Mouse (Mus musculus) G1E-ER4 (cell line): ENCODE results near the gene Ttll12. TPM values are rescaled to one million over a fixed set of nuclear protein-coding genes. Genes with fewer than 3 reads are reported as not detected.

Source experiments
- GATA1 ChIP-seq: IDR thresholded peaks from one replicate; pipeline ENCODE4 v1.8.0; 2012; ENCODE audit warnings: low read length, inconsistent platforms
- polyA plus RNA-seq: library from polyadenylated mRNA; stranded (reverse); fragments of >175 nt; gene quantifications from 2 replicates; pipeline ENCODE4 v1.2.3, GENCODE M21; 2012

Ttll12 gene
- 141 and 211 TPM in 2 replicates for polyA plus RNA-seq

GRCm38 (mm10) chr15:83594513-83595363, at the start of gene Ttll12:
Gene Ttll12, minus strand, starts transcription at chr15:83595157.
- no peak for TF ChIP-seq GATA1

- TF ChIP-seq GATA1, result no peak
Observed at GRCm38 (mm10) chr15:83642518-83642917, 47.6 kb upstream of the Ttll12 start.

- no peak for TF ChIP-seq GATA1
Observed at GRCm38 (mm10) chr15:83640208-83640607, 45.3 kb upstream of the Ttll12 start.

DNA sequence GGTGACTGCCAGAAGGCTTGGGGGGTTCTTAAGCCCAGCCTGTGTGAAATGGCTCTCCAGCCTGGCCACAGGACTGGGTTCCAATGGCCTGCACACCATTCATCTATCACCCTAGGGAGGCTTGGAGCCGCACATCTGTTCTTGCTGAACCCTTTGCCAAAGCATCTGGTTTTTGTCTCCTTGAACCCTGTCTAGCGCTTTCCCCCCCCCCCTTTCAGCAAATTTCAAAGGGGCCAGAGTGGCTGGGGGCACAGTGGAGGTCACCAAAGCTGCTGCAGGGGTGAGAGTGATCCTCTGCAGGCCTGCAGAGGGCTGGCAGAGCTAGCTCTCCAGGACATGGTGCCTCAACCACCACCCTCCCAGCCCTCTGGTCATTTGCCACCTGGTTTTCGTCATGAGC, 44.2 kb upstream of the Ttll12 start:
- TF ChIP-seq GATA1, result no peak

- no peak for TF ChIP-seq GATA1
Observed at GRCm38 (mm10) chr15:83638196-83638899, 43.4 kb upstream of the Ttll12 start.

DNA sequence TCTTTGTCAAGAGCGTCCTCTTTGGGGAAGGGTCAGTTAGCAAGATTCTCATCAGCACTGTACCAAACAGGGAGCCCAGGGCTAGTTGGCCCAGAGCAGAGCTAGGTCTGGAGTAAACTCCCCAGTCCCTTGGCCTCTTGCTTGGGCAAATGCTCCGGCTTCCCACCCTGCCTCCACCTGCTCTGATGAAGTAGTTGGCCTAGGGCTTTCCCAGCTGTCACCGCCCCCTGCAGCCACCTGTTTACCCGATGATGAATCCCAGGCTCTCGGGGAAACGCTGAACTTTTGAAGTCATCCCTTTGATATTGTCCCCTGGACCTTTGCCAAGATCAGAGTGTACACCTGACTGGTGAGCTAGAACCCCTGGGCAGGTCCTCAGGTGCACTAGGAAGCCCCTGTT, 41.8 kb upstream of the Ttll12 start:
- TF ChIP-seq GATA1, result no peak

- TF ChIP-seq GATA1, result no peak
Observed at GRCm38 (mm10) chr15:83635251-83635650, 40.3 kb upstream of the Ttll12 start.

- TF ChIP-seq GATA1, result no peak
Observed at GRCm38 (mm10) chr15:83634076-83634475, 39.1 kb upstream of the Ttll12 start.

DNA sequence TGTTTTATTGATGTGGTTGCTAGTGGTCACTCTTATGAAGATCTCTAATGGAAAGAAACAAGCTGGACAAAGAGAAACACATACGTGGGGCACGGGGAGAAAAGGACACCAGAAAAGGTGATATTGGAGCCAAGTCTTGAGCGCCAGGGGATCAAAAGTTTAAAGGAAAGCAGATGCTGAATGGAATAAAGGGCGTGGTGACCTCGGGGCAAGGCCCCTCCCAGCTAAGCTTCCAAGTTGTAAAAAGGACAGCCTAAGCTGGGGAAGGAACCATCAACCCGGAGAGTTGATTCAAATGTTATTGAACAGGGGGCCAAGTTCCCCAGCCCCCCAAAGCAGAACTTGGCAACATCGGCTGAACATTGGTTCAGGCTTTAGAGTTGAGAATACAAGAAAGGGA, 36.1 kb upstream of the Ttll12 start:
- TF ChIP-seq GATA1, result no peak

DNA sequence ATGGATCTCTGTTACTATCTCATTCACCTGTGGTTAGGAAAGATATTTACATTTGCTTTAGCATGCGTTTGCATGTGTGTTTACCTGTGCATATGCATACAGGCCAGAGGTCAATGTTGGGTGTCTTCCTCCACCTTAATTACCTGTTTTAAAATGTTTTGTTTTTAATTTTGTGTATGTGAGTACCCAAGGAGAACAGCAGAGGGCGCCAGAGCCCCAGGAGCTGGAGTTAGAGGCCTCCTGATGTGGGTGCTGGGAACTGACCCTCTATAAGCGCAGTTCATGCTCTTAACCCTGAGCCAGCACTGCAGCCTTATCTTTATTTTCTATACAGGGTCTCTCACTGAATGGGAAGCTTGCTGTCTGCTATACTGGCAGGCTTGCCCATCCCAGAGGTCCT, 34.8 kb upstream of the Ttll12 start:
- no peak for TF ChIP-seq GATA1

DNA sequence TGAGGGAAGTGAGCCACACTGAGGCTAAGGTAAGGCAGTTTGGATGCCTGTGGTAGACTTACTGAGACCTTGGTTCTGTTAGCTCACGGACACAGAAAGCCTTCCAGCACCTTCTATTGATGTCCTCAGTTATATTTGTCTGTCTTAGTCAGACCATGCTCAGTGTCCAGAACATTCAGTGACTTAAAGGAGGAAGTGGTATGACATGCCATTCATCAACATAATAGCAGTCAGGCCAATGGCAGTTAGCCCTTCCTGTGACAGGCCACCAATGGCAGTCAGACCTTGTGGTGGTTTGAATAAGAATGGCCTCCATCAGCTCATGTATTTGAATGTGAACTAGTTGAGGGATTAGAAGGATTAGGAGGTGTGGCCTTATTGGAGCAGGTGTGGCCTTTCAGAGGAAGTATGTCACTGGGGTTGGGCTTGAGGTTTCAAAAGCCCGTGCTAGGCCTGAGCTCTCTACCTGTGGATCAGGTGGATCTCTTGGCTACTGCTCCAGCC, 31.2 kb upstream of the Ttll12 start:
- no peak for TF ChIP-seq GATA1

- no peak for TF ChIP-seq GATA1
Observed at GRCm38 (mm10) chr15:83615245-83615644, 20.3 kb upstream of the Ttll12 start.

DNA sequence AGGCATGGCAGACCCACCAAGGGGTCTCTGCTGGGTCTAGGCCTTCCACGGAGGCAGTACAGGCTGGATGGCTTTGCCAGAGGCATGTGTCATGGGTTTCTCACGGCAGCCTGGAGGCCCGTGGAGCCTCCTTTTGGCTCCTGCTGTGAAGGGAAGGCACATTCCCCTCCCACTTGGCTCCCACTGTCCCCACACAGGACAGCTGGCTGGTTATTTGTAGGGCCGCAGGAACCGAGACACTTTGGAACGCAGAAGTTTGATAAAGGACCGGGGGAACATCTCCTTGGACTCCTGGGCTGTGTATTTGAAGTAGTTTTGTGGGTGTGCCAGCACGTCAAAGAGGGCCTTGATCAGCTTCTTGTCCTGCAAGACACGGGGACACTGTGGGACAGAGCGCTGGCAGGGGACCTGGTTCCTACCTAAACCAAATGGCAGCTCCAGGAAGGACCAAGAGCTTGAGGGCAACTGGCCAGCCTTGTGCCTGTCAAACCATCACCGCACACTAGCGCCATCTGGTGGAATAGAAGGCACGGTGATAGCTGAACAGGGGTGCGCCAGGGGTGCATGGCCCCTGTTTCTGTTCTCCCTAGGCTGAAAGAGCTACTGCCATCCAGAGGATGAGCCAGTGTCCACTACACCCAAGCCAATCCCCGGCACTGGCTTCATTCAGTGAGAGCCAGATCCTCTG, 12.3 kb upstream of the Ttll12 start:
- TF ChIP-seq GATA1, result no peak

DNA sequence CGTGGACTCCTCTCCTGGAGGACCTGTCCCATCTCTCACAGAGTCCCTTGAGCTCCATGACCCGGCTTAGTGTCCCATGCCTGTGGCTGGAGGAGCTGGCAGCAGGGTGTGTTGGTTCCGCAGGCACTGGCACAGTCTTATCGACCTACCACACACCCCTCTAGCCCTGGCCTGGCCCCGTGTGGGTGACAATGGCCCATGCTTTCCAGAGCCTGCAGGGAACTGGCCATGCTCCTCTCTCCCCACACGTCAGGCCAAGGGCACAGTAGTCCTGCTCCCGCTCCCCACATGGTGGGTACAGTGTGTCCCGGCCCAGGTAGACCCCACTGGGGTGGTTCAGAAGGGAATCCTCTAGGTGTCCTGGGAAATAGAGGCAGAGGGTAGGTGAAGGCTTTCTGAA, 11.7 kb upstream of the Ttll12 start:
- no peak for TF ChIP-seq GATA1

- no peak for TF ChIP-seq GATA1
Observed at GRCm38 (mm10) chr15:83606216-83606615, 11.3 kb upstream of the Ttll12 start.

GRCm38 (mm10) chr15:83603426-83603825, 8.5 kb upstream of the Ttll12 start:
- TF ChIP-seq GATA1, result no peak
